Mouse (Mus musculus) central nervous system, embryonic 18 days (tissue): Measurements from ENCODE around the gene Mdp1. TPM values are rescaled to one million over a fixed set of nuclear protein-coding genes. Genes with fewer than 3 reads are reported as not detected.

Source experiments
- polyA plus RNA-seq: library from polyadenylated mRNA; depleted of rRNA; stranded (reverse); fragments of >200 nt; gene quantifications from 2 replicates; pipeline ENCODE4 v1.2.3, GENCODE M21; 2012; rRNA removed

Gene Mdp1
- 49.7 and 51.7 TPM in 2 replicates for polyA plus RNA-seq

GRCm38 (mm10) chr14:55659960-55660573 is at the start of gene Mdp1:
Gene Mdp1 (minus strand): TSS chr14:55660508.

GRCm38 (mm10) chr14:55681160-55682117 is 21.1 kb upstream of the Mdp1 start, which contains the start of gene Tinf2:
Gene Tinf2 (minus strand): TSS chr14:55681820.

DNA sequence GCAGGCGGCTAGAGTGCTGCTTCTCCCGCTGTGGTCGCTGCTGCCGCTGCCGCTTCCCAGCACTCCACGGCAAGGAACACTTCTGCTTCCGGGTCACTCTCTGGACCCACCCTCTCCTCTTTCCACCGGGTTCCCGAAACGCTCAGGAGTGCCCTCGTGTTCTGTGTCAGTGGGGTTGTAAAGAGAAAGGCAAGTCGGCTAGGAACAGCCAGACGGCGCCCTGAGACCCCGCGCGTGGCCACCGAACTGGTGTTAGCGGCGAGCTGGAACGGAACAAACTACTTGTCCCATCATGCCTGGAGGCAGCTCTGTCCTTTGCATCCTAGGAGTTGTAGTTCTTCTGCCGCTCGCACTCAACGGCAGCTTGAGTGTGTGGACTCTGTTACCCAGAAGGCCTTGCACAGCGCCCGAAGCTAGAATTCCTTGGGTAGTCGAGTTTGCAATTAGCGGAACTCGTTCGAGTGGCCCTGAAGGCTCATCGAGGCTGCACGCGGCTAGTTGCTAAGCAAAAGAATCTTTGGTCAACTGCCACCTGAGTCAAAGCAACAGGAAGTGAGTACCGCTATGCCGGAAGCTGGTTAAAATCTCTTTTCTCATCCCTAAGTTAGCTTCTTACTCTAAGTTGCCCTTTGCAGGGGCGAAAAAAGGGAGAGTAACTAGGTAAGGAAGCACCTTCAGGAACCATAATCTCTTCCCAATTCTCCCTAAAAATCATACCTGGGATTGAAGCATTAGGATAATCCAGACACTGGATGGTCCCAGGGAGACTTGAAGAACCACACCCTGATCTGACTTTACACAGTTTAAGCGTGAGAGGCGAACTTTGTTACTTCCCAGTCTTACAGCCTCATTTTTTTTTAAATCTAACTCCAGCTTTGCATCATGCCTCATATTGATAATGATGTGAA is 11.8 kb upstream of the Mdp1 start, which contains the start of the genes Gmpr2 and Nedd8:
TSS of gene Gmpr2 (plus strand) at position 109 of the 908 bp plus-strand sequence.
TSS of gene Nedd8 (minus strand) at position 292 of the 908 bp plus-strand sequence.

GRCm38 (mm10) chr14:55649884-55650283 is 10.4 kb downstream of the Mdp1 start, which contains the start of gene Tssk4:
Gene Tssk4 (plus strand): TSS chr14:55650184.

GRCm38 (mm10) chr14:55643060-55643907 is 17.0 kb downstream of the Mdp1 start, which contains the start of gene Tm9sf1:
Gene Tm9sf1 (minus strand): TSS chr14:55643806.

DNA sequence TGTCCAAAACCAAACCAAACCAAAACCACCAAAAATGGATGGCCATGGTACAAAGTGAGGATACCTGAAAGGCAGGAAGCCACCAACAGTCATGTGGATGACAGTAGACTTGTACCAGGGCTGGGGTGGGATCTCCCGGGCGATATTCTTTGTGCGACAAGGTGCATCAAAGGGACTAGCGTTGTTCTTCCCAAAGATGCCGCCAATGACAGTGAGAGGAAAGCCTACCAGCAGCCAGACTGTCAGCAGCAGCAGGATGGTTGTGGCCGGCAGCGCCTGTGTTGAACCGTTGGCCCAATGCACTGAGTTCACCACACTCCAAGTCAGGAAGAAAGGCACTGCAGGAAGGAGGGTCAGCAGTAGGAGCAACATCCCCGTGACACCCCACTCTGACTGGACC is 22.5 kb downstream of the Mdp1 start, which contains the start of gene Gm49378:
TSS of gene Gm49378 (minus strand) at position 101 of the 400 bp plus-strand sequence.

GRCm38 (mm10) chr14:55635523-55636007 is 24.7 kb downstream of the Mdp1 start, which contains the start of gene Ipo4:
Gene Ipo4 (minus strand): TSS chr14:55635957.

DNA sequence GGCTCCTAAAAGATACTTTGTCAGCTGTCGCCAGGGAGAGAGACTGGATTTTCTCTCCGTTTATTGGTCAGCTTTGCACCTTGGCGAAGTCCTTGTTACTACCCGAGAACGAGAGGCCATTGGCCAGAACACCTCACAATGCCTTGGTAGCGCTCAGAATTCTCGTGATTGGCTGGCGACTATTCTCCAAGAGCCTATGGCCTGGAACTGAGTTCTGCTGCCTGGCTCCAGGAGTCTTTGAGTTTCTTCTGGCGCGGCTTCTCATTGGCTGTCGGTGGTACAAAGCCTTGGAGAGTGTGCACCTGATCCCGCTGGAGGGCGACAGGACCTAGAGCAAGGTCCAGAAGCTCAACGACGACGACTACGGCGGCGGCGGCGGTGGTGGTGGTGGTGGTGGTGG is 42.5 kb downstream of the Mdp1 start, which contains the start of gene Rec8:
TSS of gene Rec8 (plus strand) at position 216 of the 400 bp plus-strand sequence.

Other genes starting within 250 kb of the Mdp1 start
- 14.6 and 15.1 TPM in 2 replicates for gene Dhrs4, start 181.8 kb downstream of the Mdp1 start, polyA plus RNA-seq
- gene Carmil3, start 169.9 kb downstream of the Mdp1 start, polyA plus RNA-seq: 237 and 240 TPM in 2 replicates
- 44.9 and 48.5 TPM in 2 replicates for gene Cpne6, start 150.1 kb downstream of the Mdp1 start, polyA plus RNA-seq
- 0.96 and 1.5 TPM in 2 replicates for gene Nrl, start 135.5 kb downstream of the Mdp1 start, polyA plus RNA-seq
- gene Pck2, start 120.2 kb downstream of the Mdp1 start, polyA plus RNA-seq: 22.0 and 24.8 TPM in 2 replicates
- 98.1 and 109 TPM in 2 replicates for gene Dcaf11, start 100.5 kb downstream of the Mdp1 start, polyA plus RNA-seq
- 0.59 TPM in 1 of 2 replicates, not detected in the other for gene A730061H03Rik, start 100.1 kb downstream of the Mdp1 start, polyA plus RNA-seq
- 0.08 and 2.9 TPM in 2 replicates for gene Fitm1, start 84.9 kb downstream of the Mdp1 start, polyA plus RNA-seq
- 138 and 140 TPM in 2 replicates for gene Psme1, start 82.4 kb downstream of the Mdp1 start, polyA plus RNA-seq
- gene Emc9, start 75.2 kb downstream of the Mdp1 start, polyA plus RNA-seq: 43.1 and 47.2 TPM in 2 replicates
- gene Psme2, start 69.4 kb downstream of the Mdp1 start, polyA plus RNA-seq: 76.9 and 77.8 TPM in 2 replicates
- 21.9 and 24.7 TPM in 2 replicates for gene Rnf31, start 68.8 kb downstream of the Mdp1 start, polyA plus RNA-seq
- 24.2 and 30.3 TPM in 2 replicates for gene Irf9, start 56.9 kb downstream of the Mdp1 start, polyA plus RNA-seq
- 17.6 and 22.2 TPM in 2 replicates for gene Rec8, start 42.5 kb downstream of the Mdp1 start, polyA plus RNA-seq
- gene Ipo4, start 24.6 kb downstream of the Mdp1 start, polyA plus RNA-seq: 202 and 205 TPM in 2 replicates
- gene Gm49378, start 22.6 kb downstream of the Mdp1 start, polyA plus RNA-seq: 5.1 TPM in 2 replicates
- 35.5 and 36.6 TPM in 2 replicates for gene Tm9sf1, start 16.7 kb downstream of the Mdp1 start, polyA plus RNA-seq
- gene Tssk4, start 10.3 kb downstream of the Mdp1 start, polyA plus RNA-seq: 1.2 and 1.4 TPM in 2 replicates
- 39.3 and 44.8 TPM in 2 replicates for gene Gmpr2, start 11.4 kb upstream of the Mdp1 start, polyA plus RNA-seq
- 467 and 498 TPM in 2 replicates for gene Nedd8, start 11.6 kb upstream of the Mdp1 start, polyA plus RNA-seq
- 19.4 and 19.8 TPM in 2 replicates for gene Tinf2, start 21.3 kb upstream of the Mdp1 start, polyA plus RNA-seq
- 0.31 and 2.6 TPM in 2 replicates for gene Tgm1, start 53.4 kb upstream of the Mdp1 start, polyA plus RNA-seq
- gene Rabggta, start 61.8 kb upstream of the Mdp1 start, polyA plus RNA-seq: 70.1 and 73.0 TPM in 2 replicates
- 87.8 and 91.7 TPM in 2 replicates for gene Dhrs1, start 85.2 kb upstream of the Mdp1 start, polyA plus RNA-seq
- 18.7 and 19.3 TPM in 2 replicates for gene Nop9, start 85.2 kb upstream of the Mdp1 start, polyA plus RNA-seq
- gene Cideb, start 98.0 kb upstream of the Mdp1 start, polyA plus RNA-seq: 0.88 and 1.0 TPM in 2 replicates
- 0.35 and 0.48 TPM in 2 replicates for gene Ltb4r2, start 100.9 kb upstream of the Mdp1 start, polyA plus RNA-seq
- gene Ltb4r1, start 105.5 kb upstream of the Mdp1 start, polyA plus RNA-seq: 0.47 and 0.59 TPM in 2 replicates
- 2.7 and 3.0 TPM in 2 replicates for gene Adcy4, start 123.6 kb upstream of the Mdp1 start, polyA plus RNA-seq
- gene Ripk3, start 128.4 kb upstream of the Mdp1 start, polyA plus RNA-seq: 1.1 and 1.3 TPM in 2 replicates
- gene Nfatc4, start 162.6 kb upstream of the Mdp1 start, polyA plus RNA-seq: 9.2 and 11.3 TPM in 2 replicates
- gene Nynrin, start 193.5 kb upstream of the Mdp1 start, polyA plus RNA-seq: 11.6 and 11.8 TPM in 2 replicates
- gene Cbln3, start 223.9 kb upstream of the Mdp1 start, polyA plus RNA-seq: 0.59 and 0.63 TPM in 2 replicates
- gene Khnyn, start 224.4 kb upstream of the Mdp1 start, polyA plus RNA-seq: 12.2 and 12.4 TPM in 2 replicates
- 137 and 138 TPM in 2 replicates for gene Sdr39u1, start 239.8 kb upstream of the Mdp1 start, polyA plus RNA-seq